Mouse (Mus musculus): ENCODE measurements at regions not wholly inside any gene's neighbourhood (a gene's known extent, or its start where the extent isn't known, plus 50 kb on each side); places are given as distances from the start of the nearest gene placed in this dataset.

DNA sequence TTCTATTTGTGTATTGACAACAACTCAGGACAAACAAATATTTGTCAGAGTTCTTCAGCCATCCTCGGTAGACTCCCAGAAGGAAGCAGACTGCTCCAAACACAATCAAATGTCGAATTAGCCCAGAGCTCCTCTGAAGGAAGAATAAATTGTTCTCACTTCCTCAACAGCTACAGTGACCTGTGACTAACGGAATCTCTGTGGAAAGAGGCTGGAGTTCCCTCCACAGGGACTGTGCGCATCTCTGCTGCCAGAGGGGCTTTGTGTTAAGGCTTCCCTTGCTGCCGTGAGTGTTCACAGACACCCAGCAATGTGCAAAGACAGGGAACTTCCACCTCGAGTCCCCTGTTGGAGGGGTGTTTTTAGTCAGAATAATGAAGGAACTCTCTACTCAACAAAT lies 107.0 kb upstream of the Irs2 start:
- ATAC-seq: no peak
- no peaks in the 10 kb centered on the region for H3K27me3 ChIP-seq (replicated peaks; ENCODE audit: control insufficient read depth, insufficient read depth, low read length)
- 54% methylated on average over 6 of the region's 6 CpGs for WGBS
- H3K27ac ChIP-seq (ENCODE audit: low read depth, low read length): no peak overlapping the region
- no peak overlapping the region for H3K4me3 ChIP-seq (ENCODE audit: low read length)
- no peak overlapping the region for H3K9ac ChIP-seq (ENCODE audit: low read depth, low read length)
- no peaks in the 10 kb centered on the region for H3K9me3 ChIP-seq (ENCODE audit: control insufficient read depth, low read length)
- H3K4me2 ChIP-seq (ENCODE audit: low read length): no peak overlapping the region
- H3K4me1 ChIP-seq (ENCODE audit: control insufficient read depth, insufficient read depth, low read depth, low read length): peaks cover 6% of the 10 kb centered on the region
- no peaks in the 10 kb centered on the region for H3K36me3 ChIP-seq (ENCODE audit: control insufficient read depth, insufficient read depth, low read length)

DNA sequence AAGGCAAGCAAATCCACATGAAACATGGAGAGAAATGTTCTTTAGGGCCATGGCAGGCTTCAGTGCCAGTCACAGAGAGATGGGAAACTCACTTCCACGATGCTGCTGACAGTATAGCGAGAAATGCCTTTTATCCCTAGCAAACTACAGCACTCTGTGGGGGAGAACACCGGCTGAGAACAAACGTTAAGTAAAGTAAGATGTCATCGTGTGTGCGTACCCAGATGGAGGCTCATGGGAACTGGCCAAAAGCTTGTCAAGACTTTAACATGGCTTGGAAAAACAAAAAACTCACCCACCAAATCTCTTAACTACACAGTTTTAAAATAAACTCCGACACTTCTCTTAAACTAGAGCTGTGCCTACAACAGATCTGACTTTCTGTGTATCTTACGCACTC lies 106.3 kb upstream of the Irs2 start:
- Histone ChIP-seq H3K9ac (ENCODE audit: low read depth, low read length) (no peak overlapping the region), H3K27me3 (replicated peaks; ENCODE audit: control insufficient read depth, insufficient read depth, low read length) (no peaks in the 10 kb centered on the region), H3K36me3 (ENCODE audit: control insufficient read depth, insufficient read depth, low read length) (no peaks in the 10 kb centered on the region), H3K9me3 (ENCODE audit: control insufficient read depth, low read length) (no peaks in the 10 kb centered on the region), H3K4me3 (ENCODE audit: low read length) (no peak overlapping the region), H3K4me1 (ENCODE audit: control insufficient read depth, insufficient read depth, low read depth, low read length) (peaks cover 6% of the 10 kb centered on the region), H3K4me2 (ENCODE audit: low read length) (no peak overlapping the region), H3K27ac (ENCODE audit: low read depth, low read length) (no peak overlapping the region)
- WGBS: 47% methylated on average over 8 of the region's 8 CpGs
- ATAC-seq: no peak

DNA sequence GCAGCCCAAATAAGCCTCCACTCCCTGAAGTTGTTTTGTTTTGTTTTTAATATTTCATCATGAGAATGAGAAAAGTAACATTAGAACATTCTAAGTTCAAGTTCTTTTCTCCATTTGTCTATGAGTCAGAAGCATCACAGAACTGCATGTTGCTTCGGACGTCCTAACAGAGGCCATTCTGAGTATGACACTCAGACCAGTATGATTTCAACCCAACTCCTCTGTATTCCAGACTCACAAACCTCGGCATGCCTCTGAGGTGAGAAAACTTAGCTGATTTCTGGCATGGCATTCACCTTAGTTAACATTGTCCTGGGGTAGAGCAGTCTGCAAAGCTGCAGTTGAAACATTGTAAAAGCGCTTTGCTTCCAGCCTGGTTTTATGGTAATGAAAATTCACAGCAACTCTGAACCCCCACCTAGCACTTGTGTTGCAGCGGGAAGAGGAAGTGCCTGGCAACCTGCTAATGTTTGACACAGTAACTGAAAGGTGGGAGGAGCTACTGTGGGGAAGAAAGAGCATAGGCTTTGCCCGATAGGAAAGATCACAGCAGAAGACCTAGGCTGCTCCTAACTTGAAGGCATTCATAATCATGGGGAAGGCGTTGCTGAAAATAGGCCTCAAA lies 104.8 kb upstream of the Irs2 start:
- Histone ChIP-seq H3K9ac (ENCODE audit: low read depth, low read length) (no peak overlapping the region), H3K4me2 (ENCODE audit: low read length) (no peak overlapping the region)

DNA sequence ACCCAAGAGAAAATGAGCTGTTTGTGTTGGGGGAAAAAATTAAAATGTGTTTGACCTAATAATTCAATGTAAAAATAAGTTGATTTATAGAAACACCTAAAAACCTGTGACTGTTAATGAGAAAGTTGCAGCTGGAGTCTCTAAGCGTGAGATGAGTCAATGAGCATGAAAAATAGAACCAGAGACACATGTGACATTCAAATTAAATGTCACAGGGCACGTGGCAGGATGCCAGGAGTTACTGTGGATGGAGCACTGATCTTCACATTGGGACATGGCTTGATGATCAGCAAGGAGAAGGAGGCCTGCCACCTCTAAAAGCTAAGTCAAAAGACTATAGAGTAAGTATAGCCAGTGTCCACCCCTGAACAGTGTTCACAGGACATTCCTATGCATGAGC lies 103.7 kb upstream of the Irs2 start:
- H3K9me3 ChIP-seq (ENCODE audit: control insufficient read depth, low read length): no peaks in the 10 kb centered on the region
- H3K4me3 ChIP-seq (ENCODE audit: low read length): no peak overlapping the region
- H3K4me2 ChIP-seq (ENCODE audit: low read length): no peak overlapping the region
- peaks cover 6% of the 10 kb centered on the region for H3K4me1 ChIP-seq (ENCODE audit: control insufficient read depth, insufficient read depth, low read depth, low read length)
- H3K36me3 ChIP-seq (ENCODE audit: control insufficient read depth, insufficient read depth, low read length): no peaks in the 10 kb centered on the region
- ATAC-seq: no peak
- H3K27me3 ChIP-seq (replicated peaks; ENCODE audit: control insufficient read depth, insufficient read depth, low read length): no peaks in the 10 kb centered on the region
- no peak overlapping the region for H3K27ac ChIP-seq (ENCODE audit: low read depth, low read length)
- 56% methylated on average over 2 of the region's 2 CpGs for WGBS
- no peak overlapping the region for H3K9ac ChIP-seq (ENCODE audit: low read depth, low read length)

More for the DNA sequence above, 104.8 kb upstream of the Irs2 start:
- H3K27ac ChIP-seq (ENCODE audit: low read depth, low read length): no peak overlapping the region
- ATAC-seq: no peak
- peaks cover 6% of the 10 kb centered on the region for H3K4me1 ChIP-seq (ENCODE audit: control insufficient read depth, insufficient read depth, low read depth, low read length)
- no peak overlapping the region for H3K4me3 ChIP-seq (ENCODE audit: low read length)
- no peaks in the 10 kb centered on the region for H3K27me3 ChIP-seq (replicated peaks; ENCODE audit: control insufficient read depth, insufficient read depth, low read length)
- 66% methylated on average over 7 of the region's 7 CpGs for WGBS
- H3K9me3 ChIP-seq (ENCODE audit: control insufficient read depth, low read length): no peaks in the 10 kb centered on the region
- no peaks in the 10 kb centered on the region for H3K36me3 ChIP-seq (ENCODE audit: control insufficient read depth, insufficient read depth, low read length)

DNA sequence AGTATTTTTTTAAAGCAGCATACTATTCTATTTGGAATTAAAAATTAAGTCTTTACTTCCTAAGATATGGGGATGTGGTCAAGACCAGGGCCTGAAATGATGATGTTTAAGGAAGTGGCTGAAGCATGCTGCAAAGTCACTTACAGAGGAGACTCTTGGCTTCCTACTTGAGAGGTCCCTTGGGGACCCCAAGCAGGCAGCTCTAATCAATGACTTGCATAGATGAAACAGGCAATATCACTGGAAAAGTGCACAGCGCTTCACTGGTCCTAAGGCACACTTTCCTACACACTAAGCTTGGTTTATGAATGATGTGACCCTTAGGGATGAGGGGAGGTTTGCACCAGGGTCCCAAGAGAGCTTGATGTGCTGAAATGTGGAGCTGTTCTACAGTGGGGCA lies 99.2 kb upstream of the Irs2 start:
- 86% methylated on average over 1 of the region's 1 CpGs for WGBS

DNA sequence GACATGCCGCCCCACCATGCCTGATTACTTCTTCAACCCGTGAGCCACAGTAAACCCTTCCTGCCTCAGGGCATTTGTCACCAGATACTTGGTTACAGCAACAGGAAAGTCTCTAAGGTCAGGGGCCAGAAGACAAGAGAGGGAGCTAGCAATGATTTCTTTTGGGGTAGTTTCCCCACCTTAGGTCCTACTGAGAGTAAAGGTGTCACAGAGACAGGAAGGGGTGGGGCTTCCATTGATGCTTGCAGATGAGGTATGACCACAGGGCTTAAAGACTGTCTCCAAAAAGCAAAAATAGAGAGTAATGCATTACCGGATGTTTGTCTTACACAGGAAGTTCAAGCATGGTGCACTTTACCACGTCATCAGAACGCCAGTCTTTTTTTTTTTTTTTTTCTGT lies 98.8 kb upstream of the Irs2 start:
- H3K27me3 ChIP-seq (replicated peaks; ENCODE audit: control insufficient read depth, insufficient read depth, low read length): no peaks in the 10 kb centered on the region
- 89% methylated on average over 5 of the region's 5 CpGs for WGBS

More for the DNA sequence above, 99.2 kb upstream of the Irs2 start:
- H3K4me1 ChIP-seq (ENCODE audit: control insufficient read depth, insufficient read depth, low read depth, low read length): no peaks in the 10 kb centered on the region
- H3K36me3 ChIP-seq (ENCODE audit: control insufficient read depth, insufficient read depth, low read length): no peaks in the 10 kb centered on the region
- H3K4me2 ChIP-seq (ENCODE audit: low read length): no peak overlapping the region
- no peak overlapping the region for H3K4me3 ChIP-seq (ENCODE audit: low read length)
- no peak overlapping the region for H3K27ac ChIP-seq (ENCODE audit: low read depth, low read length)
- H3K9ac ChIP-seq (ENCODE audit: low read depth, low read length): no peak overlapping the region
- ATAC-seq: no peak
- H3K27me3 ChIP-seq (replicated peaks; ENCODE audit: control insufficient read depth, insufficient read depth, low read length): no peaks in the 10 kb centered on the region
- no peaks in the 10 kb centered on the region for H3K9me3 ChIP-seq (ENCODE audit: control insufficient read depth, low read length)

DNA sequence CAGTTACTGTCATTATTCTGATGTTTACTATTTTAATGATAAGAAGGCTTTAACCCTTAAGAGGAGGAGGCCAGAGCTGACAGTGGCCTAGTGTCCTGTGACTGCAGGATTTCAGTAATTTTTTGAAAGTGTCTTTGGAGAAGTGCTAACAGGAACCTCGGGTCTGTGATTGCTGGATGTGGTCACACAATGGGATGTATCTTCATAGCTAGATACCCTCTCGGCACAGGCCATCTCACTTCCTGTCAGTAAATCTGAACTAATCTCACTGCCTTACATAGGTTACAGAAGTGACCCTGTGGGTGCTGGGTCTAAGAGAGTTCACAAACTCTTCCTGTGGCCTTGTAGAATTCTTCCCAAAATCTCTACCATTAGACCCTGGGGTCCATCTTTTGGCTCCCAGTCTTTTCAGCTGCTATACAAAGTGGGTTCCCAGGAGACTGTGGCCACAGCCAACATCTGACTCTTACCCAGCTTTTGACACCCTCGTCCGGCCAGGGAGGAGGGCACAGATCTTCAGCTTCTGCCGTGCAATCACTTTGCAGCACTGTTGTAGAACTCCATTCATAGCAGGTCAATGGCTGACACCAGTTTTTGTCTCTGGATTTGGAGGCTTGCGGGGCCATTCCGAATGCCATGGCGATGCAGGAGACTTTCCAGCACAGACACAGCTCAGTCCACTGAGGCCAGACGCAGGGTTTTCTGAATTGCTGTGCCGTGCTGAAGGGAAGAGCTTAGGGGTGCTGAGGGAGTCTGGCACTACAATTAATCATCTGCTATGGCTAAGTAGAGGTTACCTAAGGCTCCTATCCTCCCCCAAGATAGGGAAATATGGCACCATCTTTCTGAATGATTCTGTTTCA lies 95.7 kb upstream of the Irs2 start:
- Histone ChIP-seq H3K9me3 (ENCODE audit: control insufficient read depth, low read length) (no peaks in the 10 kb centered on the region), H3K4me1 (ENCODE audit: control insufficient read depth, insufficient read depth, low read depth, low read length) (no peaks in the 10 kb centered on the region), H3K9ac (ENCODE audit: low read depth, low read length) (no peak overlapping the region), H3K27ac (ENCODE audit: low read depth, low read length) (no peak overlapping the region), H3K27me3 (replicated peaks; ENCODE audit: control insufficient read depth, insufficient read depth, low read length) (no peaks in the 10 kb centered on the region), H3K4me2 (ENCODE audit: low read length) (no peak overlapping the region), H3K4me3 (ENCODE audit: low read length) (no peak overlapping the region), H3K36me3 (ENCODE audit: control insufficient read depth, insufficient read depth, low read length) (no peaks in the 10 kb centered on the region)
- ATAC-seq: peak; percentile 85
- 50% methylated on average over 10 of the region's 10 CpGs for WGBS

More for the DNA sequence above, 98.8 kb upstream of the Irs2 start:
- Histone ChIP-seq H3K9ac (ENCODE audit: low read depth, low read length) (no peak overlapping the region), H3K4me2 (ENCODE audit: low read length) (no peak overlapping the region), H3K27ac (ENCODE audit: low read depth, low read length) (no peak overlapping the region), H3K4me1 (ENCODE audit: control insufficient read depth, insufficient read depth, low read depth, low read length) (no peaks in the 10 kb centered on the region), H3K4me3 (ENCODE audit: low read length) (no peak overlapping the region), H3K36me3 (ENCODE audit: control insufficient read depth, insufficient read depth, low read length) (no peaks in the 10 kb centered on the region), H3K9me3 (ENCODE audit: control insufficient read depth, low read length) (no peaks in the 10 kb centered on the region)
- ATAC-seq: no peak

DNA sequence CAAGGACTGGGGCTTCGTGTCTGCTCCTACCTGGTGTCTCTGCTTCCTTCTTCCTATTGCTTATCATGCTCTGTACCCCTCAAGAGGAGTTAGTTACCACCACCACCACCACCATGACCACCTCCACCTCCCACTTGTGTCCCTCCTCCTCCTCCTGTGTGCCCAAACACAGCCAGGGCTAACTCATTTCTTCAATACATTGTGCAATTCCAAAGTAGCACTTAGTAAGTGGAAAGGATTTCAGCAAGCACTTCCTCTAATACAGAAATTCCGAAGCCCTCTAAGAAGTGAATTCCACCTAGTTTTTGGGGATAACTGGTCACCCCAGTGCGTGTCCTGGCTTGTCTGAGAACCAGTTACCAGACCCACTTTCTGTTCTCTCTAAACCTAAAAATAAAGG lies 92.1 kb upstream of the Irs2 start:
- H3K9ac ChIP-seq (ENCODE audit: low read depth, low read length): no peak overlapping the region
- no peak overlapping the region for H3K4me2 ChIP-seq (ENCODE audit: low read length)
- H3K27me3 ChIP-seq (replicated peaks; ENCODE audit: control insufficient read depth, insufficient read depth, low read length): no peaks in the 10 kb centered on the region
- no peak for ATAC-seq
- WGBS: 87% methylated on average over 3 of the region's 3 CpGs
- H3K4me3 ChIP-seq (ENCODE audit: low read length): no peak overlapping the region
- H3K9me3 ChIP-seq (ENCODE audit: control insufficient read depth, low read length): no peaks in the 10 kb centered on the region
- no peak overlapping the region for H3K27ac ChIP-seq (ENCODE audit: low read depth, low read length)
- H3K4me1 ChIP-seq (ENCODE audit: control insufficient read depth, insufficient read depth, low read depth, low read length): peaks cover 6% of the 10 kb centered on the region
- H3K36me3 ChIP-seq (ENCODE audit: control insufficient read depth, insufficient read depth, low read length): no peaks in the 10 kb centered on the region

DNA sequence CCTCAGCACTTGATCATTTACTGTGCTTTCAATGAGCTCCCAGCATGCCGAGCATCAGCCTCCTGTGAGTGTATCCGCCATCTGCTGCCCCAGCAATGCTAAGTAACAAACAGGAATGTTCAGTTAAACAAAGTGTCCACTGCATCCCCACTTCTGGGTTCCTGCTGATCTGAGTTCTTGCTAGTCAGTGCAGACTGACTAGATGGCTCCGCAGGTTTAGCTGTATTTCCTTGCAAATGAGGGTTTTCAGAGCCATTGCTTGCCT lies 91.3 kb upstream of the Irs2 start:
- Histone ChIP-seq H3K27ac (ENCODE audit: low read depth, low read length) (no peak overlapping the region), H3K27me3 (replicated peaks; ENCODE audit: control insufficient read depth, insufficient read depth, low read length) (no peaks in the 10 kb centered on the region), H3K9me3 (ENCODE audit: control insufficient read depth, low read length) (no peaks in the 10 kb centered on the region), H3K4me3 (ENCODE audit: low read length) (no peak overlapping the region), H3K4me2 (ENCODE audit: low read length) (no peak overlapping the region), H3K4me1 (ENCODE audit: control insufficient read depth, insufficient read depth, low read depth, low read length) (peaks cover 6% of the 10 kb centered on the region), H3K9ac (ENCODE audit: low read depth, low read length) (no peak overlapping the region), H3K36me3 (ENCODE audit: control insufficient read depth, insufficient read depth, low read length) (no peaks in the 10 kb centered on the region)
- 45% methylated on average over 3 of the region's 3 CpGs for WGBS
- ATAC-seq: no peak
